Mouse (Mus musculus) fibroblast of lung, adult 2 months (primary cell): ENCODE measurements around the gene Srarp.

Experiments used
- DNase-seq: peaks from one replicate; pipeline ENCODE4 v3.0.0-alpha.2; 2011; ENCODE audit warnings: low read depth

Srarp gene

DNA sequence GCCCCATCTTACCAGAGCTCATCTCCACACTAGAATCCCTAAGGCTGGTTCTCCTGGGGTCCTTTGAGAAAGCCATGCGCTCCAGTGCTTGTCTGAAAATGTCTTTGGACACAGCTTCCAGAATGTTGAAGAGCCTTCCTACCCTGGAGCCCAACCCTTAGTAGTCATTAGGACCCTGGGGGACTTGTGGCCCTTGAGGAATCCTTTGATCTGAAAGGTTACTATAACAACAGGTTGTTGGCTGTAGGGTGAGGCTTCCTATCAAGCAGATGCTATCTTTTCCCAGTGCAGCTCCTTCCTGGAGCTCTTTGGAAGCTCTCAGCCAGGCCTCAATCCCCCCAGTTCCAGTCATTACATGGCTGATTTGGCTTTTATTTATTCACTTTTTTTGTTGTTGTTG, at the start of gene Srarp:
Srarp (minus strand) TSS at position 132 of the 400 bp plus-strand sequence.
- no peak for DNase-seq

DNA sequence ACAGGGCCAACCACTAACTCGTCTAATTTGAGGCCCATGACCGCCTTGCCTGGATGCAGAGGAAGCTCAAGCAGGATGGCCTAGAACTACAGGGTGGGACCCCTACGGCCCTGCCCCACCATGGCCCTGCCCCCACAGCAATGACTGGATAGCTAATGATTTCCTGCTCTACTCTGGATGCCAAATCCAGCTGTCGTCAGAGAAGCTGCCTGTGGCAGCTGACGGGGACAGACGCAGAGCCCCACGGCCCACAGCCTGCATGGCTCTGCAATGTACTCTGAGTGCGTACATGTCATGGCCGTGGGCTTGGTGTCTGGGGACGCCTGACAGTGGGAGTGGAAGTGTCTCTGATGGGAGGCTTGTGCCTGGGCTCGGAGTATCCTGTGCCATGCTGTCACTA, 48.2 kb upstream of the Srarp start:
- DNase-seq = no peak

DNA sequence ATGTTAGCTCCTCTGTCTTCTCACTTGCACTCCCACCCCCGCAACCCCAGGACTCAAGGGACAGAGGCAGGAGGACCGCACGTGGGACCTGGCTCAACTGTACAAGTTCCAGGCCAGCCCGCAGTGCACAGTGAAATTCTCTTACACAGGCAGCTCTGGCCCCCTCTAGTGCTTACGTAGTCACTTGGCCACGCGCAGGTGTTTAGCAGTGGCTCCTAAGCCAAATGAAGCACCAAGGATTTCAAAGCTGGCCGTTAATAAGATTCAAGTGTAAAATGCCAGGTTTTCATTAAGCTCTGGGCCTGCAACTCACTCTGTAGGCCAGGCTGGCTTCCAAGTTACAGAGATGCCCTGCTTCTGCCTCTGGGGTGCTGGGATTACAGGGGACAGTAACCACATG, 43.5 kb upstream of the Srarp start:
- DNase-seq = no peak

DNA sequence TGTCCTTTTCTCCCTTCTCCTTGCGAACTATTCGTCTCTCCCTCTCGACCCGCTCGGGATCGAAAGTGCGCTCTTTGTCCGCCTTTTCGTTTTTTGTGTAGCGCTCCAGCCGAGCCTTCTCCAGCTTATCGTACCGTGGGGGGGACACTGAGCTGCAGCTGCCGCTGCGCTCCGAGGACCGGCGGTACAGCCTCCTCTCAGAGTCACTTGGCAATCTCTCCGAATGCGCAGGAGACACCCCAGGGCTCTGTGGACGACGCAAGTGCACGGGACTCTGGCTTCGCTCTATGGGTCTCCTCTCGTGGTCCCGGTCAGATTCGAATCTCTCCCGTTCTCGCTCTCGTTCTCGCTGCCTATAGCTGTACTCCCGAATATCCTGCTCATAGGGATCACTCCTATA, 42.9 kb upstream of the Srarp start:
- no peak for DNase-seq

DNA sequence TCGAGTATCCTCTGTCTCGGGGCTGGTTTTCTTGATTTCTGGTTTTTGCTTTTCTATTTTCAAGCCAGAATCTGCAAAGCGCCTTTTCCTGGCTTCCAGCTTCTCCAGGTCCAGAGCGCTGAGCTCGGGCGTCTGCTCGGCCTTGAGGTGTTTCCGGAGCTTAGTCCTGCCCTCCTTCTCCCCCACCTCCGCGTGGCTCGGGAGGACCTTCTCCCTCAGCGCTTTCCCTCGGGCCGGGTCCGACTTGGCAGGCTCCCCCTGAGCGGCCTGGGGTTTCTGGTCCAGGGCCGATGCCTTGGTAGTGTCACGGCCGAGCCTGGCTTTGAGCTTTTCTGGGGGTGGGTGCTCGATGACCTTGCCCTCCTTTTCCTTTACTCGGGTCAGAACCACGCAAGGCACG, 42.3 kb upstream of the Srarp start:
- no peak for DNase-seq

DNA sequence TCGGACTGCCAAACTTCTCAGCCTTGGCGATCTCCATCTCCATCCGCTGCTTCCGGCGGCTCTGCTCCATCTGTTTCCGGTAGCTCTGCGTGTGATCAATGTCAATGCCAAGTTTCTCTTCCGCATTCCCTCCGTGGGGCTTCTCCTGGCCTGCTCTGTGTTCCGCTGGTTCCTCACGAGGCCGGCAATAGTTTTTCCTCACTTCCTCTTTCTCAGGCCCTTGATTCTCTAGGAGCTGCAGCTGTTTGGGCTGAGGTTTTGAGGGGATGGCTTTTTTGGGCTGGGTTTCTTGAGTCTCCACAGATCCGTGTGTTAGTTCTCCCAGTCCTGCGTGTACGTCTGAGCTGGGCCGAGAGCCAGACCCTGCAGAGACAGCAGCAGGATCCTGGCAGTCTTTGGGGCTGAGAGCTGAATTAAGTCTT, 41.8 kb upstream of the Srarp start:
- DNase-seq = no peak

DNA sequence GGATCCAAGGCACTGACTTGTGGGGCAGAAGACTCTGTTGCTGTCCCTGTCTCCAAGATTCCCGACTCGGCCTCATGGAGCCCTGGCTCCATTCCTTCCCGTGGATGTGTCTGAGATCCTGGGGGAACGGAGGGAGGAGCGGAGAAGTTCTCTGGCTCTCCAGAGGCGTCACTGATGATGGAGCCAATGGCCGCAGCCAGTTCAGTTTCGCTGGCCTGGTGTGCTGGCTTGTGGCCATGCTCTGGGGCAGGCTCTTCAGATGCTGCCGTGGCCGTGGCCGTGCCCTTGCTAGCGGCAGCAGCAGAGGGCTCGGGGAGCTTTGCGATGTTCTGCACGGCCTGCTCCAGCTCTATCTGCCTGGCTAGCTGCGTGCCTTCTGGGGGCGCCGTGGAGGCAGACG, 38.5 kb upstream of the Srarp start:
- DNase-seq = no peak

DNA sequence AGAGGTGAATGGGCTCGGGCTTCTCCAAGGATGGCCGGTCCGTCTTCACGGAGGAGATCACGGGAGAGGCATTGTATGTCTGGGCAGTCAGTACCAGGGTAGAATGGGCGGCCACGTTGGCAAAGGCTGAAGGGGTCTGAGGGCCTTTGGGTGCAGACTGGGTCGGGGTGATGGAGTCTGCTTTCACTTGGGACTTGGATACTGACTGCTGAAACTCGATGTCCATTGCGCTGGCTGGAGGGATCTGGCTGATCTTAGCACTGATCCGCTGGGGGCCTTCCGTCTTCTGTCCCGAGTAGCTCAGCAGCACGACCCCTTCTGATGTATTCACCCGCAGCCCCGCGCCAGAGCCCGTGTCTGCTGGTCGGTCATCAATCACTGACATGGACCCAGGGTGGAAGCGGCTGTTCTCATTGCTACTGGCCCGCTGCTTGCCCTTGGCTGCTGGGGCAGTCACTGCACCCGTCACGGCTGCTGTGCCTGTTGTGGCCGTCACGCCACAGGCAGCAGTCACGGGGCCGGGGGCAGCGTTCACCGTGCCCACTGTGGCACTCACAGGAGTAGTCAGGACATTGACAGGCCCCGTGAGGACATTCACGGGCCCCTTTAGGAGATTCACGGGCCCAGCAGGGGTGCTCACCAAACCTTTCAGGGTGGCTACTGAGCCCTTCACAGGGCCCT, 36.9 kb upstream of the Srarp start:
- no peak for DNase-seq

DNA sequence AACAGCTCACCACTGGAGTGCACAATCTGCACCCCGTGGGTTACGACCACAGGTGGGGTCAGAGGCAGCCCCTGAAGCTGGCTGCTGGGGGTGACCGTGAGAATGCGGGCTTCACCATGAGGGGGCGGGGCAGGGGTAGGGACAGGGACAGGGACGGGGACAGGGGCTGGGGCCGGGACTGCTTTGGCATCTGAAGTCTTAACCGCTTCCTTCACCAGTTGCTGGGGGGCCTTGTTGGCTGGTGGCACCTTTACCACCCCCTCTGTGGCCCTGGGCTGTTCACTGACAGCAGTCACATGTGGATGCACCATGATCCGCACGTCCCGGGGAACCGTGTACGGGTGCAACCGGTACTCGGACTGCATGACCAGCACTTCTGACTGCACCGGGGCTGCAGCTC, 35.6 kb upstream of the Srarp start:
- no peak for DNase-seq

DNA sequence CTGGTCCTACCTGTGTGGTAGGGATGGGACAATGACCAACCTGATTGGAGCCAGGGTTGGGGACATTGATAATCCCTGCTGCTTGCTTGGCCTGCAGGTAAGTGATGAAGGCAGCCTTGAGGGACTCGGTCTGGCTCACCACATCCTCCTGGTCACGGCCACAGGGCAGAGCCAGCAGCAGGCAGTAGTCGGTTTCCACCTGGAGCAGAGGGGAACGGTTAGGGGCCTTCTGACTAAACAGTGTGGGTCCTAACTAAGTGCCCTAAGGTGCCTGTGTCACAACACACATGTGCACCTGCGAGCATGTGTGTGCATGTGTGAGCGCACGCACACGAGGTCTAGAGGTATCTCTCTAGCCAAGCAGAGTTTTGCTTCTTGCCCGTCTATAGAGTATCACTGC, 33.4 kb upstream of the Srarp start:
- DNase-seq = no peak

DNA sequence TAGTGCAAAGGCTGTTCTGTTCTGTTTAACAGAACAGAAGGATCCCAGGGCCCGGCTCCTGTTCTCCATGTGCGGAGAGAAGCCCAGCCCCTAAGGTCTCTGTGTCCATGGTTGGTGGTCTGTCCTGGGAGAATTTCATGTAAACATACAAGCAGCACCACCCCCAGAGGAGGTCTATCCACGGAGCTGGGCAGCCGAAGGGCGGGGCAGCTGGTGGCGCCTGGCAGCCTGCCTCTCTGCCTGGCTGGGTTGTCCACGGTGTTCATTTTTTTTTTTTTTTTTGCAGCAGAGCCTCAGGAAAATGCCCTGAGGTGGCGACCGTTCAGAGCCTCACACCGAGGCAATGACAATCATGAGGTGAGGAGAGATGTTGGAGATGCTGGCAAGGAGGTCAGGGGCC, 32.7 kb upstream of the Srarp start:
- no peak for DNase-seq

DNA sequence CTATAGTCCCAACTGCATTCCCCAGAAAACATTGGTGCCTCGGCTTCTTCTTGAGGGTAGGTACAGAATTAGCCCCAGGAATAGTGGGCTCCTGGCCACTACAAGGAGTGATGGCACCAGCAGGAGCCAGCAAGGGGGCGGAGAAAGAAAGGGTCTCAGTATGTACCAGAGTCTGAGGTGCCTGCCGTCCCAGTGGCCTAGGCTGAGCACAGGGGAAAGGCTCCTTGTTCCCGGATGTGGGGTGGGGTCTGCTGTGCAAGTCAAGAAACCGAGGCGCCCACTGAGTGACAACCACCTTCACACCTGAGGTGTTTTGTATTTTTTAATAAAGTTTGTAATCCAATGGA, 31.6 kb upstream of the Srarp start:
- DNase-seq = no peak

DNA sequence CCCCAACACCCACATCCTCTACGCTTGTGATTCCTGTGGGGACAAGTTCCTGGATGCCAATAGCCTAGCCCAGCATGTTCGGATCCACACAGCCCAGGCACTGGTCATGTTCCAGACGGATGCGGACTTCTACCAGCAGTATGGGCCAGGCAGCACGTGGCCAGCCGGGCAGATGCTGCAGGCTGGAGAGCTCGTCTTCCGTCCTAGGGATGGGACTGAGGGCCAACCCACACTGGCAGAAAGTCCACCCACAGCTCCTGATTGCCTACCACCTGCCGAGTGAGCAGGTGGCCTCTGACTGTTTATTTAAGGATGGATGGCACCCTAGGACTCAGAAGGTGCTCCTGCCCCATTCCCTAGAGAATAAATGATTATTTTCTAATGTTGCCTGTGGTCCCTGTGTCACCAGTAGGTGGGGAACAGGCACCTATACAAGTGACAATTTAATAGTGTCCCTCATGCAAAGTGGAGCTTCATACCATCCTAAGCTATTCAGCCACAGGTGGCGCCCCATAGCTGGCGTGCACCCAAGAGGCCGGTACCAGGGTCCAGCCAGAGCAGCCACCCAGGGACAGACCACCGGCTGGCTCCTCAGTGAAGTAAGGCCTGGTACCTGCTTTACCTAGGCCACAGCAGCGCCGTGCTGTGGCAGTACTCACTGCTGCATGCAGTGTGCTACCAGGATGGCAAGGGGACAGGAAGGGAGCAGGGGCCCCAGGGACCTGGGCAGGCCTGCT, 31.1 kb upstream of the Srarp start:
- DNase-seq = no peak

DNA sequence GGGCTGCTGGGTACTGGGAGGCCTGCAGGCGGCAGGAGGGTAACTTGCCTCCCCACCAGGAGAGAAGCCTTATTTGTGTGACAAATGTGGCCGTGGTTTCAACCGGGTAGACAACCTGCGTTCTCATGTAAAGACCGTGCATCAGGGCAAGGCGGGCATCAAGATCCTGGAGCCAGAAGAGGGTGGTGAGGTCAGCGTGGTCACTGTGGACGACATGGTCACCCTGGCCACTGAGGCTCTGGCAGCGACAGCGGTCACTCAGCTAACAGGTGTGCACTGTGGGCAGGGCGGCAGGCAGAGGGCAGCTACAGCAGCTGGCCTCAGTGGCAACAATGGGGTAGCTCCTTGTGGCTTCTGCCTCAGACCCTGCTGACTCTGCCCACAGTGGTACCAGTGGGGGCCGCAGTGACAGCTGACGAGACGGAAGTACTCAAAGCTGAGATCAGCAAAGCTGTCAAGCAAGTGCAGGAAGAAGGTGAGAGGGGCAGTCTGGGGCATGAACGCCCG, 30.4 kb upstream of the Srarp start:
- no peak for DNase-seq

DNA sequence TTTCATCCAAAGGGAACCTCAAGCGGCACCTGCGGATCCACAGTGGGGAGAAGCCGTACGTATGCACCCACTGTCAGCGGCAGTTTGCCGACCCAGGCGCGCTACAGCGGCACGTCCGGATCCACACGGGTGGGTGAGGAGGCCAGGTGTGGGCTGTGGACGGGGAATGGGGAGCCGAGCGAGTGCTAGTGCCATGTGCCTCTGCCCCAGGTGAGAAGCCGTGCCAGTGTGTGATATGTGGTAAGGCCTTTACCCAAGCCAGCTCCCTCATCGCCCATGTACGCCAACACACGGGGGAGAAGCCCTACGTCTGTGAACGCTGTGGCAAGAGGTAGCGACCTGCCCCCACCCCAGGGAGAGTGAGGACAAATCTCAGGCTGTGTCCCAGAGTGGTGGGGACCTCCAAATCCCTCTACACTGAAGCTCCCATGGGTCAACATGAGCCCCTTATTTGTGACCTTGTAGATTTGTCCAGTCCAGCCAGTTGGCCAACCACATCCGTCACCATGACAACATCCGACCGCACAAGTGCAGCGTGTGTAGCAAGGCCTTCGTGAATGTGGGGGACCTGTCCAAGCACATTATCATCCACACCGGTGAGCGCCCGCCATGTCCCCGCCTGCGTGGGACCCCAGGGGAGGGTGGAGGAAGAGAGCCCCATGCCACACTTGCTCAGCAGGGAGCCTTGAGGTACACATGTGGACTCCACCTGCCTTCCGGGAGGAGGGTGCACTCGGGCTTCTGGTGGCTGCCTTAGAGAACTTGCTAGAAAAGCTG, 29.8 kb upstream of the Srarp start:
- DNase-seq = no peak

DNA sequence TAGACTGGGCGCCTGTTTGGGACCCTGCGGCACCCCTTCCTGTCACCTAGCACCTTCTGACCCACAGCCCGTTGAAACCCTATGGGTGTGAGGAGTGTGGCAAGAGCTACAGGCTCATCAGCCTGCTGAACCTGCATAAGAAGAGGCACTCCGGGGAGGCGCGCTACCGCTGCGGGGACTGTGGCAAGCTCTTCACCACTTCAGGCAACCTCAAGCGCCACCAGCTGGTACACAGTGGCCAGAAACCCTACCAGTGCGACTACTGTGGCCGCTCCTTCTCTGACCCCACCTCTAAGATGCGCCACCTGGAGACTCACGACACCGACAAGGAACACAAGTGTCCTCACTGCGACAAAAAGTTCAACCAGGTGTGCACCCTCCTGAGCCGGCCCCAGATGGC, 28.8 kb upstream of the Srarp start:
- no peak for DNase-seq

DNA sequence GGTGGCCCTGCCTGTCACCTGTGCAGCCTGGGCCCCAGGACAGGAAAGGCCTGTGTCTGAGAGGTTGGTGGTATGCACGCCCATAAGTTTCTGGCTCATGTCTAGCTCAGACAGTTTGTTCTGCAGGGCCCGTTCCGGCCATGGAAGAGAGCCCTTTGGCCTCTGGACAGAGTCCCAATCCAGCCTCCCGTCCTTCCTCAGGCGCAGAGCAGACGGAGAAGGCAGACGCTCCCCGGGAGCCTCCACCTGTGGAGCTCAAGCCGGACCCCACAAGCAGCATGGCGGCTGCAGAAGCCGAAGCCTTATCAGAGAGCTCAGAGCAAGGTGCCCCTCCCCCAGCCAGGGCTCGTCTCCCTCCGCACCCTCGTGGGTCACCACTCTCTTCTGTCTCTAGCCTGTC, 27.6 kb upstream of the Srarp start:
- no peak for DNase-seq

DNA sequence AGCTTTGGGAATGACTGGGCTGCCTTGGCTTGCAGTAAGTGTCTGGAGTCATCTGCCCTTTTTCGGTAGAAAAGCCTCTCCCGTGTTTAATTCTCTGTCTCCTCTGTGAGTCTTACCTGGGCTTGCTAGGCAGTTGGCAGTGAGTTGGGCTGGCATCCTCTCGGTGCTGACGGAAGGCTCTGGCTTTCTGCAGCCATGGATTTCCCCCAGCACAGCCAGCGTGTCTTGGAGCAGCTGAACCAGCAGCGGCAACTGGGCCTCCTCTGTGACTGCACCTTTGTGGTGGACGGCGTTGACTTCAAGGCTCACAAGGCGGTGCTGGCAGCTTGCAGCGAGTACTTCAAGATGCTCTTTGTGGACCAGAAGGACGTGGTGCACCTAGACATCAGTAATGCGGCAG, 25.7 kb upstream of the Srarp start:
- DNase-seq = no peak

DNA sequence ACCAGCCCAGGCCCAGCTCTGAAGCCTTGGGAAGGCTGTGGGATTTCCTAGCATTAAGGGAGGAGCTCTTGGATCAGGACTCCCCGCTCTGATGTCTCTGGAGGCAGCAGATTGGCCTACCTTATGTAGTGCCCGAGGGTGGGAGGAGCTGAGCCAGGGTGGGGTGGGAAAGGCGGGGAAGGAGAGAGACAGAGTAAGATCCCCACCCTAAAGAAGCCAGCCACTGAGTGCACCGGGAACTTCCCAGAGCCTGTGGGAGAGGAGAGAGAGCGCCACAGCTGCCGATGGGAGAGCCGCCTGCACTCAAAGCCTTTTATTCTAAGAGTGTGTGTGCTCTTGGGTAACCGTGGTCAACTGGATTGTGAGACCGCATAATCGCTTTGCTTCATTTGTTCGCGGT, 25.2 kb upstream of the Srarp start:
- DNase-seq = no peak

DNA sequence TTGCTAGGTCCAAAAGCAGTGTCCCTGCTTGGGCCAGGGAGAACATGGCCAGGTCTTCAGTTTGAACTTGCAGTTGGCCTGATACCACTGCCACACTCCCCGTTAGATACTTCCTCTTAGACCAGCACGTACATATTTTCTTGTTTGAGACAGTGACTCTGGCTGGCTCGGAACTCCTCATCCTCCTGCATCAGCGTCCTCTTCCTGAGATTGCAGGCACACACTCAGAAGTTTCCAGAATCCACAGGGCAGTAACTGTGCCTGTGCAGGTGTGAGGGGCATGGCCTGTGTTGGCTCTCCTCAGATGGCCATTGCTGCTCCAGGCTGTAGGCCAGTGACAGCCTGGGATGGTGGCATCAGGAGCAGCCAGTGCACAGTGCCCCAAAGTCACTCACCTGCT, 24.6 kb upstream of the Srarp start:
- no peak for DNase-seq

DNA sequence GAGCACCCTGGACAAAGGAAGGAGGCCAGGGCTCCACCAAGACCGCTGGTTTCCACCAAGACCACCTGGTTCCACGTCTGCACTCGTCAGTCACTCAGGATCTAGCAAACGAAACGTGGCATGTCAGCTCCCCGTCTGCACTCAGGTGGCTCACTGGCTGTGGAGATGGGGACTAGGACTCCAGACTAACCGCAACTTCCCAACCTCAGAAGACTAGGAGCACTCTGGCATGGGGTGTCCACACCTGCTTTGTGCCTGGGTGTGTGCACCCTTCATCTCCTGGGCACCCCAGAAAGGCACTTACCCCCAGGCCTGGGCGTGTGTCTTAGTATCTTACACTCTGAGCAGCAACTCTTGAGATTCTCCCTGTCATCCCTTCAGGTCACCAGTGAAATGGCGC, 23.9 kb upstream of the Srarp start:
- no peak for DNase-seq

DNA sequence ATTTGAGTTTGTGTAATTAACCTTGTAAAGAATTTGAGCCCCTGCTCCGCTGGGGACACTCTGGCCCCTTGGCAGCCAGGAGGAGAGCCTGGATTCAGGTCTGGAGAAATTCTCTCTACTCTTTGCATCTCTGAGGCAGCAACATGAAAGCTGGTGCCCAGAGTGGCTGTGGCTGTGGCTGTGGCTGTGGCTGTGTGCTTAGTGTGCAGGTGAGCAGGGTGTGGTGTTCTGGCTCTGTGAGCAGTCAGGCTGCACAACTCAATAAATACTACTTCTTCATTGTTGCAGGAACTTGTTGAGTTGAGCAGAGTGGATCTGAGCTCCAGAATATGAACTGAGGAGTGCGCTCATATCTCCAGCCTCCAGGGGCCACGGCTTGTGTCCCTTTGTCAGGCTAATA, 23.0 kb upstream of the Srarp start:
- DNase-seq = no peak

DNA sequence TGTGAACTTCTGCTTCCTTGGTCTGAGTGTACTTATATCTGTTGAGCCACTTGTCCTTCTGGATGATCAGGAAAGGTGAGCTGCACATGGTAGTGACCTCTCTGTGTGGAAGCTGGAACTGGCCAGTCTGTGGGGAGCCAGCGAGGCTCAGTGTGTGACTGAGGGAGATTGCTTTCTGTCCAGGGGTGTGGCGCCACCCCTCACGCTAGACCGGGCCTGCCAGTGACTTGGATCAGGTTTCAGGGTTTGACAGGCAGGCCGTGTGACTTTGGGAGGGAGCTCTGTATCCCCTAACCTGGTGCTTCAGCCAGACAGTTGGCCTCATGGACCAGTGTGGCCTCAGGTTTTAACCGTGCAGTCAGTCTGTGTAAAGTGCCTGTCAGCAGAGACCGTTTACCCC, 22.3 kb upstream of the Srarp start:
- DNase-seq = no peak
